Mouse (Mus musculus): Measurements from ENCODE around the gene 4933436I01Rik. TPM values are rescaled to one million over a fixed set of nuclear protein-coding genes. Genes with fewer than 3 reads are reported as not detected.

4933436I01Rik gene
- not detected for total RNA-seq (2022)

GRCm38 (mm10) chrX:67921350-67921749 lies at the start of gene 4933436I01Rik:
TSS of gene 4933436I01Rik (minus strand) at chrX:67921450.
- no peak for DNase-seq (ENCODE audit: low spot score in 2 of 2)

- DNase-seq (ENCODE audit: low spot score in 2 of 2) = no peak
These were observed 3.7 kb upstream of the 4933436I01Rik start for GRCm38 (mm10) chrX:67924769-67925470.

- no peak for DNase-seq (ENCODE audit: low spot score in 2 of 2)
These were observed 37.8 kb downstream of the 4933436I01Rik start for GRCm38 (mm10) chrX:67883406-67883805.

Other genes with a start within 250 kb of the 4933436I01Rik start
- not detected for gene Gm1140, start 227.9 kb downstream of the 4933436I01Rik start, total RNA-seq (2022)
- gene Gm14692, start 225.8 kb downstream of the 4933436I01Rik start, total RNA-seq (2022) = not detected

Data from layer of hippocampus, adult 8-10 months (tissue).